11 mouse cellular contexts compared by ENCODE assay signal in genomic region chr4:105226351-105226750, GRCm38 (mm10).
DNase-seq lines count a peak whose midpoint lies in the region; ATAC-seq and TF ChIP-seq lines count a peak whose summit lies in the region.
"Had no signal": no experiment of that assay in that cellular context is flagged by ENCODE, and none has a peak within 500 bp of the region (broad histone marks: within the 10 kb centered on the region; RNA-seq: fewer than 3 reads in every experiment).

No protein-coding gene starts in this region.

- H3K9me3 ChIP-seq in heart, embryonic 12.5 days (replicated peaks) = no peaks in the 10 kb centered on the region
- no peaks in the 10 kb centered on the region for H3K9me3 ChIP-seq in MEL (replicated peaks; ENCODE audit: insufficient read depth, low read length)
- no peaks in the 10 kb centered on the region for H3K9me3 ChIP-seq in embryonic facial prominence, embryonic 14.5 days (ENCODE audit: control insufficient read depth, low read length)
- H3K9me3 ChIP-seq: hindbrain, embryonic 10.5 days; intestine, embryonic 15.5 days had no signal

- peaks cover 24% of the 10 kb centered on the region for H3K36me3 ChIP-seq in heart, embryonic 12.5 days
- H3K36me3 ChIP-seq in MEL (ENCODE audit: control insufficient read depth in 1 of 2, insufficient read depth in 2 of 2, low read length in 2 of 2) = peaks cover 0 to 18% of the 10 kb centered on the region in 2 experiments; a peak in 2 of 4 replicates
- H3K36me3 ChIP-seq in embryonic facial prominence, embryonic 14.5 days (ENCODE audit: control insufficient read depth, insufficient read depth, low read length) = peaks cover 95% of the 10 kb centered on the region
- H3K36me3 ChIP-seq: intestine, embryonic 15.5 days had no signal

- H3K9ac ChIP-seq in heart, embryonic 12.5 days = no peak overlapping the region
- H3K9ac ChIP-seq in MEL (ENCODE audit: control insufficient read depth, low read depth, low read length, poor library complexity, severe bottlenecking) = peak overlapping the region; percentile 35; the same call in 1 of the 2 replicates
- H3K9ac ChIP-seq in embryonic facial prominence, embryonic 14.5 days (ENCODE audit: low read depth, low read length) = no peak overlapping the region
- H3K9ac ChIP-seq: intestine, embryonic 15.5 days had no signal

- no peak for TF ChIP-seq POLR2A in MEL (IDR thresholded peaks at IDR 0.05; ENCODE audit: control insufficient read depth in 1 of 2, insufficient read depth in 1 of 2, low read depth in 1 of 2, low read length in 2 of 2, poor library complexity in 1 of 2)

- no peak for TF ChIP-seq CTCF in MEL (IDR thresholded peaks at IDR 0.05 in 2 of 3, conservative IDR thresholded peaks at IDR 0.05 in 1 of 3; ENCODE audit: control insufficient read depth in 1 of 3, insufficient read depth in 1 of 3, low read depth in 2 of 3, low read length in 3 of 3, poor library complexity in 1 of 3, severe bottlenecking in 1 of 3)

- ATAC-seq in heart, embryonic 12.5 days (ENCODE audit: insufficient number of reproducible peaks, low FRiP score) = peak; percentile 22; the same call in 1 of the 2 replicates
- ATAC-seq in embryonic facial prominence, embryonic 14.5 days (ENCODE audit: low read depth) = no peak
- ATAC-seq: intestine, embryonic 15.5 days had no signal

- no peak overlapping the region for H3K27ac ChIP-seq in heart, embryonic 12.5 days (ENCODE audit: poor library complexity, severe bottlenecking)
- H3K27ac ChIP-seq in MEL (ENCODE audit: control insufficient read depth, low read depth, low read length) = peak overlapping the region; percentile 67
- H3K27ac ChIP-seq in embryonic facial prominence, embryonic 14.5 days (replicated peaks; ENCODE audit: low read depth, low read length) = no peak overlapping the region
- H3K27ac ChIP-seq: hindbrain, embryonic 10.5 days; intestine, embryonic 15.5 days had no signal

- H3K4me3 ChIP-seq in heart, embryonic 12.5 days = no peak overlapping the region
- peak overlapping the region in 1 of 2 experiments; percentile 22; a peak in 1 of 4 replicates for H3K4me3 ChIP-seq in MEL (ENCODE audit: control insufficient read depth in 1 of 2, insufficient read depth in 1 of 2, low read depth in 2 of 2, low read length in 2 of 2)
- H3K4me3 ChIP-seq in embryonic facial prominence, embryonic 14.5 days (ENCODE audit: low read depth, low read length) = no peak overlapping the region
- H3K4me3 ChIP-seq: hindbrain, embryonic 10.5 days; intestine, embryonic 15.5 days had no signal

- WGBS in heart, embryonic 12.5 days = 71% methylated on average over 6 of the region's 6 CpGs
- WGBS in embryonic facial prominence, embryonic 14.5 days = 73% methylated on average over 6 of the region's 6 CpGs

- TF ChIP-seq RAD21 in MEL (IDR thresholded peaks at IDR 0.05; ENCODE audit: low read depth, low read length) = no peak

- H3K79me2 ChIP-seq in MEL (ENCODE audit: control insufficient read depth, insufficient read depth, low read length, poor library complexity) = no peaks in the 10 kb centered on the region

- no peak for DNase-seq in heart, postnatal 4 days
- DNase-seq in lung, postnatal 10 days = peak; percentile 41
- DNase-seq in lung, postnatal 36 days = no peak
- peak; percentile 74 for DNase-seq in MEL (ENCODE audit: low read depth, low spot score)
- DNase-seq in embryonic facial prominence, embryonic 14.5 days (ENCODE audit: low spot score) = peak; percentile 42
- DNase-seq in testis, postnatal 14 days (ENCODE audit: low spot score) = no peak
- DNase-seq: cerebellum, adult 11 months; spleen, adult 18-20 months had no signal

- H3K27me3 ChIP-seq in heart, embryonic 12.5 days (replicated peaks) = no peaks in the 10 kb centered on the region
- no peaks in the 10 kb centered on the region for H3K27me3 ChIP-seq in MEL (ENCODE audit: control insufficient read depth in 1 of 2, insufficient read depth in 2 of 2, low read length in 2 of 2)
- no peaks in the 10 kb centered on the region for H3K27me3 ChIP-seq in embryonic facial prominence, embryonic 14.5 days (replicated peaks; ENCODE audit: control insufficient read depth, insufficient read depth, low read length)
- H3K27me3 ChIP-seq: intestine, embryonic 15.5 days had no signal

- H3K4me2 ChIP-seq in heart, embryonic 12.5 days = no peak overlapping the region
- H3K4me2 ChIP-seq in embryonic facial prominence, embryonic 14.5 days (ENCODE audit: low read depth, low read length) = no peak overlapping the region
- H3K4me2 ChIP-seq: intestine, embryonic 15.5 days had no signal

- TF ChIP-seq EP300 in MEL (IDR thresholded peaks at IDR 0.05; ENCODE audit: low read depth in 1 of 2, low read length in 2 of 2) = peak in 1 of 2 experiments; percentile 52; a peak in 1 of 4 replicates

- peaks cover 20% of the 10 kb centered on the region for H3K4me1 ChIP-seq in heart, embryonic 12.5 days (replicated peaks)
- H3K4me1 ChIP-seq in MEL (ENCODE audit: control insufficient read depth in 1 of 2, insufficient read depth in 2 of 2, low read length in 2 of 2) = peaks cover 18 to 30% of the 10 kb centered on the region in 2 experiments
- no peaks in the 10 kb centered on the region for H3K4me1 ChIP-seq in embryonic facial prominence, embryonic 14.5 days (ENCODE audit: control insufficient read depth, insufficient read depth, low read length)

TF ChIP-seq in MEL, 35 proteins besides CTCF, POLR2A, EP300 and RAD21:
- TF ChIP-seq ZMIZ1 (IDR thresholded peaks at IDR 0.05; ENCODE audit: low read depth, low read length) (no peak), ETS1 (IDR thresholded peaks at IDR 0.05; ENCODE audit: low read depth, low read length) (peak; percentile 68), MAZ (IDR thresholded peaks at IDR 0.05; ENCODE audit: low read depth, low read length) (no peak), ELF1 (IDR thresholded peaks at IDR 0.05; ENCODE audit: low read depth, low read length) (no peak), POLR2AphosphoS2 (IDR thresholded peaks at IDR 0.05; ENCODE audit: low read length) (no peak), RCOR1 (IDR thresholded peaks at IDR 0.05; ENCODE audit: low read depth, low read length) (no peak), POLR2AphosphoS5 (IDR thresholded peaks at IDR 0.05; ENCODE audit: borderline replicate concordance, low read depth, low read length) (no peak), SMC3 (IDR thresholded peaks at IDR 0.05; ENCODE audit: low read depth, low read length) (no peak), MXI1 (IDR thresholded peaks at IDR 0.05; ENCODE audit: low read depth, low read length) (peak; percentile 36; the same call in 1 of the 2 replicates), MYB (IDR thresholded peaks at IDR 0.05; ENCODE audit: low read depth, low read length) (no peak), HCFC1 (IDR thresholded peaks at IDR 0.05; ENCODE audit: low read depth, low read length) (no peak), CHD2 (IDR thresholded peaks at IDR 0.05; ENCODE audit: low read length) (no peak), E2F4 (IDR thresholded peaks at IDR 0.05; ENCODE audit: borderline replicate concordance, low read depth, low read length) (no peak), TBP (IDR thresholded peaks at IDR 0.05; ENCODE audit: low read depth, low read length) (0 out of 2 replicates have a peak, but pooled peaks have one; percentile 44), TCF12 (IDR thresholded peaks at IDR 0.05; ENCODE audit: low read depth, low read length) (0 out of 2 replicates have a peak, but pooled peaks have one; percentile 8), NELFE (IDR thresholded peaks at IDR 0.05; ENCODE audit: low read depth, low read length) (no peak; the same call in 1 of the 2 replicates), JUND (IDR thresholded peaks at IDR 0.05; ENCODE audit: low read depth, low read length) (no peak), MAFK (IDR thresholded peaks at IDR 0.05; ENCODE audit: borderline replicate concordance, low read depth, low read length) (0 out of 2 replicates have a peak, but pooled peaks have one; percentile 27), MEF2A (IDR thresholded peaks at IDR 0.05; ENCODE audit: extremely low read depth, insufficient replicate concordance, low read depth, low read length, poor library complexity, severe bottlenecking) (no peak), NRF1 (IDR thresholded peaks at IDR 0.05; ENCODE audit: insufficient read depth, low read depth, low read length, poor library complexity, severe bottlenecking) (no peak), GABPA (IDR thresholded peaks at IDR 0.05; ENCODE audit: low read depth, low read length) (peak; percentile 73), CHD1 (IDR thresholded peaks at IDR 0.05; ENCODE audit: low read depth, low read length) (no peak), MYC (IDR thresholded peaks at IDR 0.05; ENCODE audit: low read depth, low read length) (no peak), TAL1 (IDR thresholded peaks at IDR 0.05; ENCODE audit: low read length) (no peak), GATA1 (IDR thresholded peaks at IDR 0.05; ENCODE audit: low read depth, low read length) (no peak), BHLHE40 (IDR thresholded peaks at IDR 0.05; ENCODE audit: borderline replicate concordance, low read depth, low read length) (peak; percentile 23; the same call in 1 of the 2 replicates), MAX (IDR thresholded peaks at IDR 0.05; ENCODE audit: low read length) (no peak), ZC3H11A (IDR thresholded peaks at IDR 0.05; ENCODE audit: low read depth, low read length) (no peak), UBTF (IDR thresholded peaks at IDR 0.05; ENCODE audit: borderline replicate concordance, insufficient read depth, low read depth, low read length) (no peak)

Comparison
In these comparisons a context has a peak if more than half of its experiments do, and no peak if none do; other contexts are left out.
1. DNase-seq: peak in lung, postnatal 10 days (single experiment), MEL (single experiment) and embryonic facial prominence, embryonic 14.5 days (single experiment); none in heart, postnatal 4 days (single experiment), lung, postnatal 36 days (single experiment) and testis, postnatal 14 days (single experiment).